Mouse (Mus musculus): ENCODE results near the gene Atp4b. TPM values are rescaled to one million over a fixed set of nuclear protein-coding genes. Genes with fewer than 3 reads are reported as not detected.

Atp4b gene
- total RNA-seq (2022) = not detected

DNA sequence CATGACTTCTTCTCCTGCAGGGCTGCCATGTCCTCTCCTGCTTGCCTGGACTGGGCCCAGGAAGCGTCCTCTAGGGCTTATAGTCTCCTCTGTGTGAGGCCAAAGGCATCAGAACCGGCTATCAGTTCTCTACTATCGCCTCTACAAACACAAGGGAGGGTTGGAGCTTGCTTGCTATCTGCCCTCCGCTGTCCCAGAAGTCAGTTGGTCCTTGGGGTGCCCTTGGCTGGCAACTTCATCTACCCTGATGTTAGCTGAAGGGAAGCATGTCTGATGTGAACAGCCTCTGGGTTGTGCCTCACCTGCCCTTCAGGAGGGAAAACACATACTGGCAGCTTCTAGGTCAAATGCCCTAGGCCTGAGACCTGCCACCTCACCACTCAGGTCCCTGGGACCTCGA lies at the start of gene Atp4b:
Gene Atp4b (minus strand): TSS at position 101 of the 400 bp plus-strand sequence.
- no peak for DNase-seq (ENCODE audit: low spot score in 2 of 2)

GRCm38 (mm10) chr8:13442152-13442551 lies 45.5 kb upstream of the Atp4b start:
- no peak for DNase-seq (ENCODE audit: low spot score in 2 of 2)

DNA sequence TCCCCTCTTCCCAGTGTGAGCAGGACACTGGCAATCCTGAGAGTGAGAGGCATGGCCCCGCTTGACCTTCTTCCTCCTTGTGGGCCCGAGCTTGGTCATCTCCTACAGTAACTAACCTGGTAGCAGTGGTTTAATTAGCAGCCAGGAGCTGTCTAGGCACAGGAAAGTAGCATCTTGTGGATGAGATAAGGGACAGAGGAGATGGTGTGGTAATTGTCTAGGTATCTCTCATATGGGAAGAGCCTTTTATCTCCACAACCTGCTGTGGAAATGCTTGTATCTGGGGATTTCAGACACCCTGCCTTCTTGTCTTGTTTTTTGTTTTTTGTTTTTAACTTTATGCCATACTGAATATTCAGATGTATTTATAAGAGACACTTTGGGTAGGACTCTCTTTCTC lies 40.9 kb upstream of the Atp4b start:
- no peak for DNase-seq (ENCODE audit: low spot score in 2 of 2)

GRCm38 (mm10) chr8:13436052-13436451 lies 39.4 kb upstream of the Atp4b start:
- no peak for DNase-seq (ENCODE audit: low spot score in 2 of 2)

DNA sequence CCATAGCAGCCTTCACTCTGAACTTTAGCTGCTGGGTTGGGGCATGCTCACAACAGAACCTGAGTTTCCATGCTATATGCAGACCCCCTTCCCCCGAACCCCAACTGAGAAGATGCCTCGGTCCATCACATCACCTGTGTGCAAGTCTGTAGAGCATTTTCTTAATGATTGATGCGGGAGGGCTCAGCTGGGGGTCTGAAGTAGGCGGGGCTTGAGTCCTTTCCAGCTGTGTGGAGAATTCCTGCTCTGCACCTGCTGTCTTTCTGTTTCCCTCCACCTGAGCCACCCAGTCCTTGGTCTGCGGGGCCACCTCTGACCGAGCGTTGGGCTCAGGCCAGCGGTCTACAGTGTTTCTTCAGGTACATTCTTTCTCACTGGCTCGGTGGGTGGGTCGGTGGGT lies 38.3 kb upstream of the Atp4b start, which contains the start of gene Tmem255b:
Gene Tmem255b (plus strand): TSS at position 301 of the 400 bp plus-strand sequence.
- DNase-seq (ENCODE audit: low spot score in 2 of 2) = no peak

GRCm38 (mm10) chr8:13433130-13433529 lies 36.5 kb upstream of the Atp4b start:
- DNase-seq (ENCODE audit: low spot score in 2 of 2) = no peak

GRCm38 (mm10) chr8:13430866-13431265 lies 34.2 kb upstream of the Atp4b start:
- DNase-seq (ENCODE audit: low spot score in 2 of 2) = no peak

GRCm38 (mm10) chr8:13430412-13430811 lies 33.8 kb upstream of the Atp4b start:
- DNase-seq (ENCODE audit: low spot score in 2 of 2) = no peak

GRCm38 (mm10) chr8:13428156-13428555 lies 31.5 kb upstream of the Atp4b start:
- no peak for DNase-seq (ENCODE audit: low spot score in 2 of 2)

DNA sequence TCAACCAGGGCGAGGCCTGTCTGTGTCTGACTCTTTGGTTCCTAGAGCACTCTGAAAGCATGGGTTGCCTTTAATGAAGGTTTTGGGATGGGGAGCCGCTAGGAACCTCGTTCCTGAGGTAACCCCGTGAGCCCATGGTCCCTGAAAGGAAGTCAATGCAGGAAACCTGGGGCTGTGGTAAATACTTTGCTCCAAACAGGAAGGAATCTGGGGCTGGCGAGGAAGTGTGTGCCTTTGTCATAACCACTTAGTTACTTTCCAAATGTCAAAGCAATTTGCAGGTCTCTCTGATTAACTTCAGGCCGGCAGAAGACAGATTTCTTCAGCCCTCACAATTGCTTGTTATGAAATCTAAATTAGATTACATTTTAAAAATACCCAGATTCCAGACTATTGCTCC lies 30.7 kb upstream of the Atp4b start:
- DNase-seq (ENCODE audit: low spot score in 2 of 2) = no peak

DNA sequence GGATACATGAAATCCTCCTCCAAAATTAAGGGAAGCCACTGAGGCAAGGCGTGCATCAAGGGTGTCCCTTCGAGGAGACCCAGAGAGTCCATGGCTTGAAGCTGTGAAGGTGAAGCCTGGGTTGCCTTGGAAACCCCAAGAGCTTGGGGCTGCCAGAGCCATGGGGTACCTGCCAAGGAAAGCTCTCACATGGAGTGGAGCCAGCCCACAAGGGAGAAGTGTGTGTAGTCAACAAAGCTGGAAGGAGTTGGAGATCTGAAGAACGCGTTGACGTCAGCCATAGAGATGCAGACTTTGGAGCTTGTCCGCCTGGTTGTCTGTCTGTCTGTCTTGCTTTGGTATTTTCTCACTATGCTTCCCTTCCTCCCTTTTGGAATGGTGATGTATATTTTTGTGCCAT lies 24.3 kb upstream of the Atp4b start:
- DNase-seq (ENCODE audit: low spot score in 2 of 2) = peak in 1 of 2 experiments; percentile 15

DNA sequence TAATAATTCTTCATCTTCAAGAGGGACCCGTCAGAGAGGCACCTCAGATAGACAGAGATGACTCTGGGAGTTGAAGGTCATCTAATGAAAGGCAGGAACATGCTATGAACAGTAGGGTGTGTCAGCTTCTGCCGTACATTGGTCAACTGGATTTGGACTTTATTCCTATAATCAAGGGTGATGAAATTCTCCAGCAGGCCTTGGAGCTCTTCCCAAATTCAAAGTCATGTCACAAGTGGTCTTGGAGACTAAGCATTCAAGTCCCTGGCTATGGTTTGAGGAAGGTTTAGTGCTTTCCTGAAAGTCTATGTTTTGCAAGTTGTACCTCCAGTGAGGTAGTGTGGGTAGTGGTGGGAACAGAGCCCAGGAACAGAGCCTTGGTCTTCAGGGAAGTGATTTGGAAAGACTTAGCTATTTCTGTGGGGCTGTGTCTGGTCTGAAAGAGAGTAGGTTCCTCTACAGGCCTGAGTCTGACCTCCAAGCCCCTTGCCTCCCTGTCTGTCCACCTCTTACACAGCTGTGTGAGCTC lies 22.6 kb upstream of the Atp4b start:
- no peak for DNase-seq (ENCODE audit: low spot score in 2 of 2)

- peak in 1 of 2 experiments; percentile 11 for DNase-seq (ENCODE audit: low spot score in 2 of 2)
Observed at GRCm38 (mm10) chr8:13415879-13416278, 19.3 kb upstream of the Atp4b start.

DNA sequence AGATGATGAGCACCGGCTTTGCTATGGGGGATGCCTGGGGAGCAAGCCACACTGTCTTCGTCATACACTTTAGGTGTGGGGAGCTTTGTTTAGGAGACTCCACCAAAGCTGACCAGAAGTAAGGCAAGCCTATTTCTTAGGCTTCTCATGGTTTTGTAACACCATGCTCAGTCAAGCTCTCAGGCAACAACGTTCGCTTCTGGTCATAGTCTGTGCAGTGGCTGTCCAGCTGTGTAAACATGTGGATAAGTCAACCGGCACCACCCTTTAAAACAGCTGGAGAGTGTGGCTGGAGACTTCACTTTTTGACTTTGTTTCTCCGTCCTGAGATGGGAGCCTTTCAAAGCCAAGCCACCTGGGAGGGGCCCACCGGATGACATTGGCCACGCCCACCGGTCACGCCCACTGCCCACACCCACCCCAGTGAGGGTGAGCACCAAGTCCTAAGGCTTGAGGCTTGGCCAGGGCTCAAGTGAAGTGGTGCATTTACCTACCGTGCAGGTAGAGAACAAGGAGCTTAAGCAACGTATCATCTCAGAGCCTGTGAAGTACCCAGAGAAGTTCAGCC lies 17.3 kb upstream of the Atp4b start:
- DNase-seq (ENCODE audit: low spot score in 2 of 2) = no peak

DNA sequence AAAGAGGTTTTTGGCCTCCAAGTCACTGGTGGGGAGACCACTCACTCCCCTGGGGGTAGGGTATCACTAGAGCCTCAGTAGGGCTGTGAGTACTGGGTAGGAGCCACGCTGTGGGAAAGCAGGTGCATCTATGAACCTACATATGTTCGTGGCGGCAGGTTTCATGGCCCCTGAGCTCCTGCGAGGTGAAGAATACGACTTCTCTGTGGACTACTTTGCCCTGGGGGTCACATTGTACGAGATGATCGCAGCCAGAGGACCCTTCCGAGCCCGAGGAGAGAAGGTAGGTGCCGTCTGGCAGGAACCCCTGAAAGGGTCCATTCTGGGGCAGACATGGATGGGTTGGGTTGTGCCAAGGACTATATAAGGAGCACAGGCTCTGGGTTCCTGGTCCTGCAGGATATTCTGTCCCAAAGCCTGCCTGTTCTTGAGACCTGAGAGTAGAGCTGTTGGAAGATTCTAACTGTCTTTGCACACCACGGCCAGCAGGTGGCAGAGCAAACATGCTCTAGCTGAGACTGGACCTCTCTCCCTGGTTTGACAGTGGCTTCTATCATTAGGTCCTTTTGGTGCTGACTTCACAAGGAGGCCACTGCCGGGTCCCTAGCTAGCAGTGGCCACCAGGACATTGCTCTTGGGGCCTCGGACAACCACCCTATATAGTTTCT lies 16.4 kb upstream of the Atp4b start:
- DNase-seq (ENCODE audit: low spot score in 2 of 2) = peak in 1 of 2 experiments; percentile 45

DNA sequence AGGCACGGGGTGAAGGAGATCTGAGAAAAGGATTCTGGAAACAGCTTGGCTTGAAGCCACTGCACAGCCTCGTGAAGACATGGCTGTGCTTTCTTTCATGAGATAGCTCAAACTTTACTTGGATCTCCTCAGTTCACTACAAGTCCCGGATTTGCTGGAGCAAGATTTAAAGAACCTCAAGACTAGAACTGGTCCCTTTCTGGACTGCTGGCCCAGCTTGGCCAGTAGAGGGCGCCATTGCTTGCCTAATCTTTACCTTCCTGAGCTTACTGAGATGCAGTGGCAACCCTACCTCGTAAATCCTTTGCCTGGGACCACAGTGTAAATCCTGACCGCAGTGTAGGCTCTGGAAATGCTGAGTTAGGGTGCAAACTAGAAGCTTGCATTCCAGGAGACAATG lies 15.0 kb upstream of the Atp4b start:
- peak; percentile 49 to 74 for DNase-seq (ENCODE audit: low spot score in 2 of 2)

DNA sequence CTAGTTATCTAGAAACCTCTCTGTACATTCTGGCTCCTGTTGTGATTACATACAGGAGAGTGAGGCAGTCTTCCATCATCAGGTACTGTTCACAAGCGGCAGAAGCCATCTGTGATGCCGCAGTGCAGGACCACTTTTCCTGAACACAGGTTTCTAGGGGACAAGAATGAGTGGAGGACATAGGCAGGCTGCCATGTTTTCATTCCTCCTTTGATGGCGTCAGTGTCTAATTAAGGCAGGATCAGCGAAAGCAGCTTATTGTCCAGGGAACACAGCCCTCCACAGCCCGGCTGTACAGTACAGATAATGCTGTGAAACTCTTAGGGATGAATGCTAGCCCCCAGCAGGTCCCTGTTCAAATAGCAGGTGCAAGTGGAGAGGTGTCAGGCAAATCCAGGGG lies 9.4 kb upstream of the Atp4b start:
- no peak for DNase-seq (ENCODE audit: low spot score in 2 of 2)

GRCm38 (mm10) chr8:13404666-13405131 lies 8.1 kb upstream of the Atp4b start, which contains the start of gene Grk1:
Gene Grk1, plus strand, starts transcription at chr8:13405081.
- no peak for DNase-seq (ENCODE audit: low spot score in 2 of 2)

- DNase-seq (ENCODE audit: low spot score in 2 of 2) = no peak
Observed at GRCm38 (mm10) chr8:13403517-13403916, 6.9 kb upstream of the Atp4b start.

GRCm38 (mm10) chr8:13393869-13394268 lies 2.8 kb downstream of the Atp4b start:
- no peak for DNase-seq (ENCODE audit: low spot score in 2 of 2)

- DNase-seq (ENCODE audit: low spot score in 2 of 2) = no peak
Observed at GRCm38 (mm10) chr8:13388744-13389143, 7.9 kb downstream of the Atp4b start.

DNA sequence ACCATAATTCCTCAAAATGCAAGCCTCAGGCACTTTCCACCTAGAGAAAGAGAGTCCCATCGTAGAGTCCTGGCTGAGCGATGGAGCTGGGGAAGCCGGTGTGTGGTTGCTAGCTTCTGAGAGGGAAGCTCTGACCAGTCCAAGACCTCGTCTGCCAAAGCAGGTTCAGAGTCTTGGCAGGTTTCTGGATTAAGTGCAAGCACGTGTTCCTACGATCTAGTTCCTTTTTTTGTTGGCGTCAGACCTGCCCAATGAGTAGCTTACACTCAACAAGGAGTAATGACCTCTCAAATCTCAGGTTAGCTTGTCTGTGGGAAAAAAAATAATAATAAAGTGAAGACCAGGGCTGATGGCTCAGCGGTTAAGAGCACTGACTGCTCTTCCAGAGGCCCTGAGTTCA lies 8.9 kb downstream of the Atp4b start:
- DNase-seq (ENCODE audit: low spot score in 2 of 2) = no peak

DNA sequence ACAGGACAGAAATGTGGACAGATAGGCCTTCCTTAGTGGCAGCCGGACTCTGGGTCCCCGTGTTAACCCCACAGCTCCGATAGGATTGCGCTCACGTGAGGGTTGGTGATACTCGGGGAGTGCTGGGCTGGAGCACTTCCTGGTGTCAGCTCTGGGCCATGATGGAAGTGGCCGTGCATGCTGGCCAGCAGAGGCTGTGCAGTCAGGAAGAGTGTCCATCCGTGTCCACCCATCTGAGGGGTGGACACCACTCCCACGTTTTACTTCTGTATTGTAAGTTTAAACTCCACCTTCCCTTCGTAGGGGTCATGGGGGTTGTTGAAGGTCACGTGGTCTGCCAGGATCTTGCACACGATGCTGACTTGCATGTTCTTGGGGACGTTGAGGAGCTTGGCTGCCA lies 10.3 kb downstream of the Atp4b start:
- DNase-seq (ENCODE audit: low spot score in 2 of 2) = no peak

Data from layer of hippocampus, adult 8-10 months (tissue).